Mouse (Mus musculus) CH12.LX (cell line): ENCODE results near the gene Gpcpd1.

ENCODE experiments used
- BHLHE40 ChIP-seq: IDR thresholded peaks from 2 replicates; pipeline ENCODE4 v1.6.1; 2011; ENCODE audit warnings: mild to moderate bottlenecking, low read depth, low read length, improper control_type of control experiment
- CTCF ChIP-seq, 2 experiments: IDR thresholded peaks in 1 of 2; conservative IDR thresholded peaks in 1 of 2; 2 replicates each; pipeline ENCODE4 v1.5.1; 2011 to 2012; ENCODE audit warnings: low read depth in 2 of 2, low read length in 2 of 2, improper control_type of control experiment in 1 of 2, inconsistent platforms in 1 of 2, mild to moderate bottlenecking in 1 of 2, moderate library complexity in 1 of 2
- HCFC1 ChIP-seq: IDR thresholded peaks from 2 replicates; pipeline ENCODE4 v1.6.1; 2012; ENCODE audit warnings: low read depth, mild to moderate bottlenecking, inconsistent platforms, low read length, improper control_type of control experiment
- PAX5 ChIP-seq: IDR thresholded peaks from 2 replicates; pipeline ENCODE4 v1.6.1; 2012; ENCODE audit warnings: low read length, inconsistent platforms, mixed read lengths
- POLR2A ChIP-seq: IDR thresholded peaks from 2 replicates; pipeline ENCODE4 v1.6.1; 2011; ENCODE audit warnings: low read depth, mild to moderate bottlenecking, improper control_type of control experiment, low read length
- POLR2AphosphoS2 ChIP-seq: IDR thresholded peaks from 2 replicates; pipeline ENCODE4 v1.6.1; 2011; ENCODE audit warnings: low read depth, low read length, improper control_type of control experiment
- USF1 ChIP-seq: IDR thresholded peaks from 2 replicates; pipeline ENCODE4 v1.6.1; 2014; ENCODE audit warnings: low read depth, mild to moderate bottlenecking, inconsistent platforms, low read length, improper control_type of control experiment
- USF2 ChIP-seq: conservative IDR thresholded peaks from 2 replicates; pipeline ENCODE4 v1.6.1; 2011; ENCODE audit warnings: low read depth, low read length, improper control_type of control experiment

- TF ChIP-seq HCFC1, result no peak
- TF ChIP-seq CTCF (conservative IDR thresholded peaks at IDR 0.05 in 1 of 2, IDR thresholded peaks at IDR 0.05 in 1 of 2; ENCODE audit: low read depth in 2 of 2, low read length in 2 of 2), result no peak
- no peak for TF ChIP-seq BHLHE40
- no peak for TF ChIP-seq POLR2A
- no peak for TF ChIP-seq PAX5
- no peak for TF ChIP-seq USF1
- TF ChIP-seq USF2, result no peak
- no peak for TF ChIP-seq POLR2AphosphoS2
Measured at GRCm38 (mm10) chr2:132586006-132586405, 1.5 kb downstream of the Gpcpd1 start.
